Mouse (Mus musculus) lung, adult 2 months (tissue): ENCODE data around the gene Opcml. TPM values are rescaled to one million over a fixed set of nuclear protein-coding genes. Genes with fewer than 3 reads are reported as not detected.

Experiments used
- DNase-seq: peaks from one replicate; pipeline ENCODE4 v3.0.0; 2022
- H3K4me1 ChIP-seq: fragments of 200-500 bp; 2 replicates; pipeline ENCODE4 v1.6.1; 2011; ENCODE audit warnings: low read length; ENCODE audit not compliant: control insufficient read depth, insufficient read depth
- H3K4me3 ChIP-seq: fragments of 200-500 bp; replicated peaks from 2 replicates; pipeline ENCODE3; 2011; ENCODE audit warnings: low read depth, mild to moderate bottlenecking, control low read depth, low read length; ENCODE audit errors: extremely low read depth
- CTCF ChIP-seq: fragments of 200-500 bp; IDR thresholded peaks from 2 replicates; pipeline ENCODE4 v1.5.1; 2011; ENCODE audit warnings: mild to moderate bottlenecking, low read length, control low read depth; ENCODE audit not compliant: insufficient read depth
- POLR2A ChIP-seq: fragments of 200-500 bp; IDR thresholded peaks from 2 replicates; pipeline ENCODE4 v1.6.1; 2011; ENCODE audit warnings: low read depth, mild to moderate bottlenecking, control low read depth, low read length, borderline replicate concordance; ENCODE audit errors: extremely low read depth
- WGBS: fragments of 180-500 bp; shearing (Covaris S2); methylation state at CpG from one replicate; pipeline ENCODE4 v1.1.7; 2018; 5-methylcytosine and 5-hydroxymethylcytosine counted together
- polyA plus RNA-seq: library from polyadenylated mRNA; depleted of rRNA; stranded (reverse); fragments of >200 nt; gene quantifications from 2 replicates; pipeline ENCODE4 v1.2.3, GENCODE M21; 2012

Gene Opcml
- polyA plus RNA-seq, 1 experiment = 0.26 TPM

- no peak for DNase-seq
- 77% methylated on average over 4 of the region's 4 CpGs for WGBS
- TF ChIP-seq CTCF (no peak), POLR2A (no peak)
- H3K4me3 ChIP-seq = no peak overlapping the region
- no peaks in the 10 kb centered on the region for H3K4me1 ChIP-seq
Measured at GRCm38 (mm10) chr9:28587857-28588388, 797.3 kb downstream of the Opcml start.

- Histone ChIP-seq H3K4me1 (no peaks in the 10 kb centered on the region), H3K4me3 (no peak overlapping the region)
- DNase-seq = no peak
- WGBS = 90% methylated on average over 1 of the region's 1 CpGs
- TF ChIP-seq POLR2A (no peak), CTCF (no peak)
Measured at GRCm38 (mm10) chr9:28588488-28588887, 797.9 kb downstream of the Opcml start.

- H3K4me3 ChIP-seq = no peak overlapping the region
- WGBS = 56% methylated on average over 3 of the region's 3 CpGs
- TF ChIP-seq CTCF (no peak), POLR2A (no peak)
- DNase-seq = no peak
- H3K4me1 ChIP-seq = no peaks in the 10 kb centered on the region
Measured at GRCm38 (mm10) chr9:28592208-28592607, 801.6 kb downstream of the Opcml start.

- 74% methylated on average over 3 of the region's 3 CpGs for WGBS
- no peak overlapping the region for H3K4me3 ChIP-seq
- no peak for TF ChIP-seq CTCF
- TF ChIP-seq POLR2A = no peak
- H3K4me1 ChIP-seq = no peaks in the 10 kb centered on the region
- no peak for DNase-seq
Measured at GRCm38 (mm10) chr9:28595062-28595461, 804.5 kb downstream of the Opcml start.

GRCm38 (mm10) chr9:28605561-28605960, 815.0 kb downstream of the Opcml start:
- 62% methylated on average over 1 of the region's 1 CpGs for WGBS
- no peak overlapping the region for H3K4me3 ChIP-seq

GRCm38 (mm10) chr9:28613683-28614620, 823.4 kb downstream of the Opcml start:
- Histone ChIP-seq H3K4me3 (no peak overlapping the region), H3K4me1 (no peaks in the 10 kb centered on the region)
- WGBS = 46% methylated on average over 6 of the region's 6 CpGs
- TF ChIP-seq POLR2A (no peak), CTCF (no peak)
- no peak for DNase-seq

More at GRCm38 (mm10) chr9:28605561-28605960, 815.0 kb downstream of the Opcml start:
- TF ChIP-seq POLR2A (no peak), CTCF (no peak)
- no peaks in the 10 kb centered on the region for H3K4me1 ChIP-seq
- DNase-seq = no peak

GRCm38 (mm10) chr9:28615447-28615846, 824.9 kb downstream of the Opcml start:
- no peak for DNase-seq
- no peaks in the 10 kb centered on the region for H3K4me1 ChIP-seq
- TF ChIP-seq CTCF = no peak
- no peak for TF ChIP-seq POLR2A
- H3K4me3 ChIP-seq = no peak overlapping the region

- 53% methylated on average over 1 of the region's 1 CpGs for WGBS
- H3K4me1 ChIP-seq = no peaks in the 10 kb centered on the region
- no peak for TF ChIP-seq CTCF
- no peak for TF ChIP-seq POLR2A
- DNase-seq = no peak
- H3K4me3 ChIP-seq = no peak overlapping the region
Measured at GRCm38 (mm10) chr9:28617666-28618065, 827.1 kb downstream of the Opcml start.

GRCm38 (mm10) chr9:28618186-28618892, 827.8 kb downstream of the Opcml start:
- TF ChIP-seq CTCF = no peak
- no peak for TF ChIP-seq POLR2A
- Histone ChIP-seq H3K4me1 (no peaks in the 10 kb centered on the region), H3K4me3 (no peak overlapping the region)
- no peak for DNase-seq
- WGBS = 58% methylated on average over 2 of the region's 2 CpGs
